Mouse (Mus musculus) Patski (cell line): Measurements from ENCODE around the gene Golim4. TPM values are rescaled to one million over a fixed set of nuclear protein-coding genes. Genes with fewer than 3 reads are reported as not detected.

Experiments used
- ATAC-seq: fragments of 100-300 bp; one replicate; pipeline ENCODE4 v1.8.0; 2021
- CTCF ChIA-PET: fragments of 350-600 bp; sonication (Branson Sonifier 250); formaldehyde crosslinking; loops from one replicate; lab custom pipeline; 2022; ENCODE audit warnings: inconsistent platforms; lab: Charles Lee
- POLR2A ChIA-PET: fragments of 350-600 bp; sonication (Branson Sonifier 250); formaldehyde crosslinking; loops from one replicate; lab custom pipeline; 2022; ENCODE audit warnings: antibody characterized with exemption, inconsistent platforms; lab: Charles Lee
- DNase-seq: peaks from one replicate; pipeline ENCODE4 v3.0.0-alpha.2; 2011; ENCODE audit warnings: low read depth, low spot score
- H3K27me3 ChIP-seq: fragments of 371-371 bp; one replicate; pipeline ENCODE4 v1.5.1; 2021
- CTCF ChIP-seq: fragments of 100-300 bp; IDR thresholded peaks from one replicate; pipeline ENCODE4 v1.5.1; 2021
- in situ Hi-C: fragments of 300-500 bp; cut with MboI; formaldehyde crosslinking; loops from 3 replicates; pipeline ENCODE4 v1.11.1; 2018; ENCODE audit warnings: low pct_unique_long_range_greater_than_20kb, mixed read lengths
- polyA plus RNA-seq: library from polyadenylated mRNA; unstranded; gene quantifications from one replicate; pipeline ENCODE4 v1.2.3, GENCODE M21; 2021

The Golim4 gene
- polyA plus RNA-seq, 1 experiment from 2014 or later = 59.2 TPM

- ChIA-PET CTCF (interaction anchor here (2.6 kb wide), 1 partner anchor 9 kb away, joined by 8 read pairs; no protein-coding TSS in a partner anchor), POLR2A (no interaction called here)
- ATAC-seq (no peak), DNase-seq (no peak)
- TF ChIP-seq CTCF = no peak
- H3K27me3 ChIP-seq = no peaks in the 10 kb centered on the region
- in situ Hi-C loops = no loop called here
These were observed 67.4 kb downstream of the Golim4 start for GRCm38 (mm10) chr3:75889323-75889722.

- POLR2A ChIA-PET = no interaction called here
- in situ Hi-C loops = no loop called here
- CTCF ChIA-PET = interaction anchor here (0.9 to 2.4 kb wide), 4 partner anchors 9 to 119 kb away, joined by 3 to 8 read pairs (median 5); no protein-coding TSS in a partner anchor
- ATAC-seq (no peak), DNase-seq (no peak)
- H3K27me3 ChIP-seq = no peaks in the 10 kb centered on the region
- TF ChIP-seq CTCF = no peak
These were observed 75.2 kb downstream of the Golim4 start for GRCm38 (mm10) chr3:75881582-75881981.

- DNase-seq = no peak
- H3K27me3 ChIP-seq = no peaks in the 10 kb centered on the region
- in situ Hi-C loops = no loop called here
- peak; percentile 68 for TF ChIP-seq CTCF
- CTCF ChIA-PET = interaction anchor here (2.4 kb wide), 1 partner anchor 11 kb away, joined by 8 read pairs; no protein-coding TSS in a partner anchor
- peak; percentile 54 for ATAC-seq
- POLR2A ChIA-PET = no interaction called here
These were observed 77.5 kb downstream of the Golim4 start for GRCm38 (mm10) chr3:75879269-75879668.

GRCm38 (mm10) chr3:75868886-75869285 lies 87.9 kb downstream of the Golim4 start:
- CTCF ChIA-PET = no interaction called here
- POLR2A ChIA-PET = no interaction called here
- DNase-seq (peak; percentile 22), ATAC-seq (no peak)
- in situ Hi-C loops = no loop called here
- no peak for TF ChIP-seq CTCF
- peaks cover 17% of the 10 kb centered on the region for H3K27me3 ChIP-seq

- peak; percentile 63 for TF ChIP-seq CTCF
- ChIA-PET CTCF (interaction anchor here (2.2 kb wide), 1 partner anchor 10 kb away, joined by 12 read pairs; no protein-coding TSS in a partner anchor), POLR2A (no interaction called here)
- peak; percentile 63 for ATAC-seq
- in situ Hi-C loops = loop anchor here (5.0 kb wide), 1 partner anchor 642 kb away; no protein-coding TSS in a partner anchor
- DNase-seq = no peak
- peaks cover 36% of the 10 kb centered on the region for H3K27me3 ChIP-seq
These were observed 92.5 kb downstream of the Golim4 start for GRCm38 (mm10) chr3:75864203-75864602.

GRCm38 (mm10) chr3:75861677-75862076 lies 95.1 kb downstream of the Golim4 start:
- in situ Hi-C loops = loop anchor here (5.0 kb wide), 1 partner anchor 639 kb away; no protein-coding TSS in a partner anchor
- ATAC-seq = peak; percentile 50
- CTCF ChIA-PET = interaction anchor here (0.6 to 2.4 kb wide), 10 partner anchors 11 to 171 kb away, joined by 3 to 9 read pairs (median 4); no protein-coding TSS in a partner anchor
- DNase-seq = no peak
- TF ChIP-seq CTCF = peak; percentile 96
- H3K27me3 ChIP-seq = peaks cover 49% of the 10 kb centered on the region
- POLR2A ChIA-PET = no interaction called here

GRCm38 (mm10) chr3:75860760-75861159 lies 96.0 kb downstream of the Golim4 start:
- POLR2A ChIA-PET = no interaction called here
- DNase-seq = no peak
- CTCF ChIA-PET = interaction anchor here (1.0 to 2.4 kb wide), 5 partner anchors 12 to 148 kb away, joined by 3 to 9 read pairs (median 5); no protein-coding TSS in a partner anchor
- TF ChIP-seq CTCF = no peak
- peaks cover 41% of the 10 kb centered on the region for H3K27me3 ChIP-seq
- no peak for ATAC-seq
- in situ Hi-C loops = loop anchor here (5.0 kb wide), 1 partner anchor 638 kb away; no protein-coding TSS in a partner anchor

- POLR2A ChIA-PET = interaction anchor here (1.0 kb wide), 1 partner anchor 87 kb away, joined by 4 read pairs; the partner anchor contains the start of gene Gm29133
- DNase-seq = no peak
- no peak for TF ChIP-seq CTCF
- ATAC-seq = no peak
- in situ Hi-C loops = no loop called here
- peaks cover 28% of the 10 kb centered on the region for H3K27me3 ChIP-seq
- CTCF ChIA-PET = interaction anchor here (1.1 kb wide), 1 partner anchor 10 kb away, joined by 3 read pairs; no protein-coding TSS in a partner anchor
These were observed 121.3 kb downstream of the Golim4 start for GRCm38 (mm10) chr3:75835286-75835967.

- in situ Hi-C loops = no loop called here
- TF ChIP-seq CTCF = no peak
- POLR2A ChIA-PET = no interaction called here
- DNase-seq = no peak
- H3K27me3 ChIP-seq = peaks cover 24% of the 10 kb centered on the region
- CTCF ChIA-PET = no interaction called here
- no peak for ATAC-seq
These were observed 121.9 kb downstream of the Golim4 start for GRCm38 (mm10) chr3:75834827-75835226.

Other genes with a start within 250 kb of the Golim4 start
- gene Gm29133, start 208.8 kb downstream of the Golim4 start, polyA plus RNA-seq = not detected
- gene Fstl5, start 117.3 kb upstream of the Golim4 start, polyA plus RNA-seq = not detected